Mouse (Mus musculus) lung, postnatal 0 days (tissue): ENCODE data around the gene Mkrn2. TPM values are rescaled to one million over a fixed set of nuclear protein-coding genes. Genes with fewer than 3 reads are reported as not detected.

Experiments used
- ATAC-seq: fragments of 200-750 bp; cut with Nextera tagmentation; 2 replicates; pipeline ENCODE4 v1.8.0; 2017; ENCODE audit warnings: moderate library complexity
- DNase-seq: peaks from one replicate; pipeline ENCODE4 v3.0.0-alpha.2; 2016; ENCODE audit warnings: low spot score
- H3K27ac ChIP-seq: fragments of 300-500 bp; sonication (generic); 2 replicates; pipeline ENCODE4 v1.5.1; 2014; ENCODE audit warnings: antibody characterized with exemption, mild to moderate bottlenecking, low read length, mixed read lengths
- H3K27me3 ChIP-seq: fragments of 300-500 bp; sonication (generic); replicated peaks from 2 replicates; pipeline ENCODE4 v1.6.1; 2014; ENCODE audit warnings: low read length, mixed read lengths; ENCODE audit not compliant: insufficient read depth
- H3K36me3 ChIP-seq: fragments of 300-500 bp; sonication (generic); 2 replicates; pipeline ENCODE4 v1.6.1; 2014; ENCODE audit warnings: low read length, mixed read lengths; ENCODE audit not compliant: insufficient read depth
- H3K4me1 ChIP-seq: fragments of 300-500 bp; sonication (generic); 2 replicates; pipeline ENCODE4 v1.6.1; 2014; ENCODE audit warnings: antibody characterized with exemption, low read depth, low read length, mixed read lengths; ENCODE audit not compliant: insufficient read depth
- H3K4me2 ChIP-seq: fragments of 300-500 bp; sonication (generic); replicated peaks from 2 replicates; pipeline ENCODE4 v1.6.1; 2014; ENCODE audit warnings: low read depth, mild to moderate bottlenecking, low read length, moderate library complexity, mixed read lengths
- H3K4me3 ChIP-seq: fragments of 300-500 bp; sonication (generic); 2 replicates; pipeline ENCODE4 v1.5.1; 2014; ENCODE audit warnings: low read depth, low read length
- H3K9ac ChIP-seq: fragments of 300-500 bp; sonication (generic); replicated peaks from 2 replicates; pipeline ENCODE4 v1.6.1; 2014; ENCODE audit warnings: low read depth, mild to moderate bottlenecking
- H3K9me3 ChIP-seq: fragments of 300-500 bp; sonication (generic); 2 replicates; pipeline ENCODE4 v1.6.1; 2016; ENCODE audit warnings: low read length, mixed read lengths
- CTCF ChIP-seq: IDR thresholded peaks from 2 replicates; pipeline ENCODE4 v1.5.1; 2016; ENCODE audit warnings: antibody characterized with exemption, mild to moderate bottlenecking
- EP300 ChIP-seq: IDR thresholded peaks from 2 replicates; pipeline ENCODE4 v1.6.1; 2016; ENCODE audit warnings: antibody characterized with exemption, mild to moderate bottlenecking, control low read depth
- WGBS: fragments of 180-500 bp; shearing (Covaris S2); extraction: QIAGEN DNeasy Blood & Tissue Kit; methylation state at CpG from one replicate; pipeline ENCODE4 v1.1.7; 2014; 5-methylcytosine and 5-hydroxymethylcytosine counted together
- polyA plus RNA-seq: library from polyadenylated mRNA; unstranded; fragments of >200 nt; fragmentation: Nextera tagmentation; extraction: Ambion mirVana; gene quantifications from 2 replicates; pipeline ENCODE4 v1.2.1, GENCODE M21; 2015

The Mkrn2 gene
- polyA plus RNA-seq = 18.8 and 21.3 TPM in 2 replicates

DNA sequence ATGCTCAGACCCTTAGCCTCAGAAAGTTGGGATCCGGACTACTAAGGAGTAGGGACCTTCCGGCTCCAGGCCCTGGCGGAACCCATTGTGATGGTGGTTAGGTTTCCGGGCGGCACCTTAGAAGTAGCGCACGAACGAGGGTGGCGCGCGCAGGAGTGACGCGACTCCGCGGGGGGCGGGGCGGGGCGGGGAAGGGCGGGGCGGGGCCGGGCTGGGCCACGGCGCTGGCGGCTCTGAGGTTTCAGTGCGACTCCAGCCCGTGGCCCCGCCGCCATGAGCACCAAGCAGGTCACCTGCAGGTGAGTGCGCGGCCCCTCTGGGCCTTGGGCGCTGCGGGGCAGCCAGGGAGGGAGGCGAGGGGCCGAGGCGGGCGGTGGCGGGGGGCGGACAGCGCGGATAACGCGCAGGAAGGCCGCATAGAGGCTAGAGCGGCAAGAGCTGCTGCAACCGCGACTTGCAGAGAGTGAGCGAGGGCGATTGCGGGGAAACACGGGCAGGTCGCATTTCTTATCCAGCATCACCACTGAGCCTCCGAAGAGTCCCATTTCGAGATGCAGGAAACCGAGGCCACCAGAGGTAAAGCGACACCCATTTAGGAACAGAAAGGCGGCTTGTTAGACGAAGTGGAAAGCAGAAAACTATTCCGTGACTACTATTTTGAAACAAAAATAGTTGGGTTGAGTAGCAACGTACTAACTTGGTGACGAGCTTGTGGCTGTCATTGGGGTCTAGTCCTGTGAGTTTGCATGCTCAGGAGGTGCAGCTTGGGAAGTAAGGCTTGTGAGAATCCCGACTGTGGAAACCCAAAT, at the start of gene Mkrn2:
TSS of gene Mkrn2 (plus strand) at position 188 of the 809 bp plus-strand sequence.
- H3K27me3 ChIP-seq = no peaks in the 10 kb centered on the region
- peak; percentile 95 for ATAC-seq
- WGBS = 5% methylated on average over 54 of the region's 61 CpGs
- DNase-seq = peak; percentile 80
- peak within 1 kb of the TSS; percentile 76 for H3K9ac ChIP-seq
- peak within 1 kb of the TSS; percentile 67 for H3K4me2 ChIP-seq
- H3K36me3 ChIP-seq = no peaks in the 10 kb centered on the region
- no peaks in the 10 kb centered on the region for H3K9me3 ChIP-seq
- peaks cover 7% of the 10 kb centered on the region; the same call in 1 of the 2 replicates for H3K4me1 ChIP-seq
- no peak for TF ChIP-seq EP300
- TF ChIP-seq CTCF = no peak
- H3K27ac ChIP-seq = peak within 1 kb of the TSS; percentile 86
- peak within 1 kb of the TSS; percentile 92 for H3K4me3 ChIP-seq

DNA sequence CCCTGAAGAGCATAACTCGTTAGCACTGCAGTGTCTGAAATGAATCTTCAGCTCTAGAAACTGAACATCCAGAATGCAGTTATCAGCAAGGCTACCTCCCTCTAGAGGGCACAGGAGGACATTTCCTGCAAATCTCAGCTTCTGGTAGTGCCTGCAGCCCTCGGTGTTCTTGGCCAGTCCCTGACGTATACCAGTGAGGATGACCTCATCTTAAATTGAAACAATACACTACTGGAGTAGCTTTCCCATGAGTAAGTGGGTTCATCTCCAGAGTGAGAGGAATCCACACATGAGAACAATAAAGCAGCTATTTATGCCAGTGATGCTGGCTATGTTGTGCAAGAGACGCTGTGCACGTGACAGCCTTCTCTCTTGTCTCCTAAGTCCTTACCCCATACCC, 46.2 kb upstream of the Mkrn2 start:
- no peak for TF ChIP-seq EP300
- TF ChIP-seq CTCF = peak; percentile 45

DNA sequence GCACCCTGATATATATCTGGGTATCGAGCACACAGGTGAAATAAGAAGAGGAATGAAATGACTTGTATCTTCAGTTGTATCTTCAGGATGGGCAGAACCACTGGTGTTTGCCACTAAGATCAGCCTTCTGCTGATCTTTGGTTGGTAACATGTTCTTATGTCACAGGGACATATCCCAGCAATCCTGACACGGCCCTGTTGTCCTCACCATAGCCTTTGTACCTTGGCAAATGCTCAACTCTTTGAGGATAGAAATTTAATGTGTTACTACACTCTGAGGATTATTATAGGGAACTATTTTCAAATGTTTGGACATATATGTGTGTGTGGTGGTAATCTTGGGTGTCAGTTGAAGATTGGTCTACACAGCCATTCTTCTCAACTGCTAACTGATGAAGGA, 43.5 kb upstream of the Mkrn2 start:
- H3K4me1 ChIP-seq = no peaks in the 10 kb centered on the region
- no peak overlapping the region for H3K4me2 ChIP-seq
- DNase-seq (no peak), ATAC-seq (no peak)
- no peaks in the 10 kb centered on the region for H3K9me3 ChIP-seq
- WGBS = 93% methylated on average over 2 of the region's 2 CpGs
- TF ChIP-seq EP300 (no peak), CTCF (no peak)
- no peak overlapping the region for H3K27ac ChIP-seq
- no peaks in the 10 kb centered on the region for H3K27me3 ChIP-seq
- no peak overlapping the region for H3K9ac ChIP-seq
- no peak overlapping the region for H3K4me3 ChIP-seq
- H3K36me3 ChIP-seq = no peaks in the 10 kb centered on the region

More for the DNA sequence above, 46.2 kb upstream of the Mkrn2 start:
- Histone ChIP-seq H3K9ac (no peak overlapping the region), H3K27ac (no peak overlapping the region), H3K27me3 (no peaks in the 10 kb centered on the region), H3K4me3 (no peak overlapping the region), H3K9me3 (no peaks in the 10 kb centered on the region), H3K36me3 (no peaks in the 10 kb centered on the region), H3K4me2 (no peak overlapping the region), H3K4me1 (no peaks in the 10 kb centered on the region)
- 79% methylated on average over 5 of the region's 5 CpGs for WGBS
- ATAC-seq = no peak
- DNase-seq = no peak

DNA sequence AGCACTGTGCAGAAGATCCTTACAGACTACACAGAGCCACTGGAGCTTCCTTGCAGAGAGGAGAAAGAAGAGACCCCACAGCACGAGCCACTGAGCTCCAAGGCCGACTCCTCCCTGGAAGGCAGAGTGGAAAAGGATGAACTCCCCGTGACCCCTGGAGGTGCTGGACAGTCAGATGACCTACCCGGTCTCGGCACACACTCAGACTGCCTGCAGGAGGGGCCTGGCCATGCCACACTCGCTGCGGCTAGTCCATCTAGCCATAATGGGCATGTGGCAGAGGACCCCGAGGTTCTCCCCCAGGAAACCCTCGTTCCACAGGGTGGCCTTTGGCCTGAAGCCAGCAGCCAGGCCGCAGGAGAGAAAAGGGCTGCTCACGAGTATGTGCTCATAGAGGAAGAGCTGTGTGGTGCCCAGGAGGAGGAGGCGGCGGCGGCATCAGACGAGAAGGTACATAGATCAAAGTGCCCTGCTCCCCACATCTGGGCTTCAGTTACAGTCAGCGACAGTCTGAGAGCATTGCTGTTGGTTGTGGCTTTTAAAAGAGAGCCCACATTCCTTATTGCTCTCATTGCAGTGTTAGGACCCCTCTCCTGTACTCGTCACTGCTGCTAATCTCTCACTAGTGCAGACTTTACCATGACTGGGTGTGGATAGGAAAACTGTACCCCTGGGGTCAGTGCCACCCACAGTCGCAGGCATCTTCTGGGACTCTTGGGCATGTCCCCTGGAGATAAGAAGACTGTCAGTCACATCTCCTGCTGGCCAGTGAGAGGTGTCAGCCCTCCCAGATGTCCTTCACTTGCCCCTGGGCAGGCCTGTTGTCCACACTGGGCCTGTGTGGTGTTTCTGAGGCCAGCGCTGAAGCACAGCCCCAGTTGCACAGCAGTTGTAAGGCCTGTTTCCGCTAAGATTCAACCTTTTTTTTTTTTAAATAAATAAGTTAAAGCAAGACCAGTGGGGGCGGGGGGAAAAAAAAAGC, 41.8 kb upstream of the Mkrn2 start:
- WGBS = 43% methylated on average over 21 of the region's 21 CpGs
- DNase-seq = no peak

DNA sequence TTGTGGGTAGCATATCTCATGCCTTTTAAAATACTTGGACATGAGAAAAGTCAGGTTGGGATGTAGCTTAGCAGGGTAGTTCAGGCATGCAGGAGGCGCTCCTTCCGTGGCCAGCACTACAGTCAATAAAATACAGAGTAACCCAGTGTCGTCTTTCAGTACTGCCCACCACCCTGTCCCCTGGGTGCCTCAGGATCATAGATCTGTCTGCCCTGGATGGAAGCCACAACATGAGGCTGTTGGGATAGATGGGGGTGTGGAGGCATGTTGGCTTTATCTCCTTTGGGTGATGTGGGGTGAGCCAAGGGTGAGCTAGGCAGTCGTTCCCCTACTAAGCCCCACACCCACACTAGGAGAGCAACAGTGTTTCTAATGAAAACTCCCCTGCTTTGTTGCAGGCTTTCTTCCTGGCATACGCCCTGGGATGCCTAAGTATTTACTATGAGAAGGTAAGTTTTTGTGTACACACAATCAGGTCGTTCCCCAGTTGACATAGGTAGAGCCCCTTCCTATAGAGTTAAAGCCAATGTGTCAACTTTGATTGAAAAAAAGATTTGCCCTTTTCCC, 36.1 kb upstream of the Mkrn2 start:
- no peak for DNase-seq
- TF ChIP-seq CTCF (no peak), EP300 (no peak)
- H3K27ac ChIP-seq = no peak overlapping the region

More for the DNA sequence above, 41.8 kb upstream of the Mkrn2 start:
- Histone ChIP-seq H3K27me3 (no peaks in the 10 kb centered on the region), H3K4me3 (no peak overlapping the region), H3K4me1 (no peaks in the 10 kb centered on the region), H3K4me2 (no peak overlapping the region), H3K36me3 (no peaks in the 10 kb centered on the region), H3K27ac (no peak overlapping the region), H3K9ac (no peak overlapping the region), H3K9me3 (no peaks in the 10 kb centered on the region)
- ATAC-seq = peak; percentile 44
- TF ChIP-seq EP300 (no peak), CTCF (no peak)

DNA sequence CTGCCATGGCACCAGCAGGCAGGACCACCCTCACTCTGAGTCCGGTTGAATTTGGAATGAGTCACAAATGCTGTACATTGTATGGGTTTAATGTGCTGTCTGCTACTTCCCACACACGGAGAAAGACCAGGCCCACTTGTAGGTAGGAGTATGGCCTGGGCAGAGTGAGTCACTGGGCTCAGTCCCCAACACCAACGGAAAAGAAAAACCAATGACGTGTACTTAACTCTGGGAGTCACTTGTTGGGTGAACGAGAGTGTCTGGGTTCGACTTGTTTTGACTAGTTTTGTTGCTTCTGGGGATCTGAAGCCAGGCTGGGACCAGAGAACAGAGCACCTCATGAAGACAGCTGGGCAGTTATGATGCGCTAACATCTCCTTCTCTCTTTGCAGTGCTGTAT, 27.5 kb upstream of the Mkrn2 start:
- Histone ChIP-seq H3K4me3 (no peak overlapping the region), H3K4me2 (no peak overlapping the region), H3K36me3 (0 out of 2 replicates have a peak, but pooled peaks cover 3% of the 10 kb centered on the region), H3K9ac (no peak overlapping the region), H3K27me3 (no peaks in the 10 kb centered on the region), H3K9me3 (no peaks in the 10 kb centered on the region), H3K27ac (no peak overlapping the region), H3K4me1 (no peaks in the 10 kb centered on the region)
- ATAC-seq (no peak), DNase-seq (no peak)
- TF ChIP-seq EP300 (no peak), CTCF (no peak)
- WGBS = 85% methylated on average over 7 of the region's 7 CpGs

More for the DNA sequence above, 36.1 kb upstream of the Mkrn2 start:
- WGBS = 77% methylated on average over 6 of the region's 6 CpGs
- no peaks in the 10 kb centered on the region for H3K9me3 ChIP-seq
- no peaks in the 10 kb centered on the region for H3K4me1 ChIP-seq
- no peaks in the 10 kb centered on the region for H3K36me3 ChIP-seq
- ATAC-seq = no peak
- no peak overlapping the region for H3K4me2 ChIP-seq
- H3K27me3 ChIP-seq = no peaks in the 10 kb centered on the region
- no peak overlapping the region for H3K4me3 ChIP-seq
- H3K9ac ChIP-seq = no peak overlapping the region
